Mouse (Mus musculus) embryonic fibroblast, embryonic 13.5 days (primary cell): Measurements from ENCODE around the gene Sptbn4.
A peak's percentile ranks its signal among the peaks of the same experiment; 100 is the strongest.

ENCODE experiments used
- CTCF ChIP-seq: IDR thresholded peaks from 2 replicates; pipeline ENCODE4 v1.5.1; 2011; ENCODE audit warnings: mild to moderate bottlenecking, control low read depth, low read length, moderate library complexity, borderline replicate concordance; ENCODE audit not compliant: insufficient read depth
- POLR2A ChIP-seq: IDR thresholded peaks from 2 replicates; pipeline ENCODE4 v1.6.1; 2011; ENCODE audit warnings: low read depth, mild to moderate bottlenecking, control low read depth, low read length, moderate library complexity

GRCm38 (mm10) chr7:27437544-27437943 is 9.9 kb downstream of the Sptbn4 start:
- TF ChIP-seq CTCF (peak; percentile 75; the same call in 1 of the 2 replicates), POLR2A (no peak)
